Mouse (Mus musculus): ENCODE results near the gene Ocel1. TPM values are rescaled to one million over a fixed set of nuclear protein-coding genes. Genes with fewer than 3 reads are reported as not detected.

Ocel1 gene
- polyA plus RNA-seq, 1 experiment from 2014 or later = 8.1 TPM

DNA sequence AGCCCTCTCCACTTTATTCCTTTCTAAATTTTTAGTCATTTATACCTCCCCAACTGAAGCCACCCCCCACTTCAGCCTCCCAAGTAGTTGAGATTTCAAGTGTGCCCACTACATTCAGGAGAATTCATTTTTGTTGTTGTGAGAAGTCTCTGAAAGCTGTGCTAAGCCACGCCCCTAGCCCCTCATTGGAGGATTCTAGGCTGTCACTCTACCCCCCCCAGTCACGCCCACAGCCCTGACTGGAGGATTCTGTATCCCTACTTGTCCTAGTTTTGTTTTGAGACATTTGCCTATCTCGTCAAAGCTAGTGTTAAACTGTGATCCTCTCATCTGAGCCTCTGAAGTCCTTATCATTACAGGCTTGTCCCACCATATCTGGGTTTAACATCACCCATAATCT lies 21.8 kb downstream of the Ocel1 start:
- no peak for TF ChIP-seq CTCF (IDR thresholded peaks at IDR 0.05; ENCODE audit: low read depth)
- Histone ChIP-seq H3K27ac (no peak overlapping the region), H3K4me2 (ENCODE audit: low read length) (peak overlapping the region; percentile 23; the same call in 1 of the 2 replicates), H3K4me1 (replicated peaks; ENCODE audit: insufficient read depth, low read length) (peaks cover 5% of the 10 kb centered on the region), H3K27me3 (ENCODE audit: insufficient read depth, low read length) (no peaks in the 10 kb centered on the region), H3K36me3 (ENCODE audit: insufficient read depth, low read length) (no peaks in the 10 kb centered on the region), H3K4me3 (replicated peaks; ENCODE audit: low read depth, low read length) (no peak overlapping the region; the same call in 1 of the 2 replicates), H3K9ac (ENCODE audit: low read depth, low read length) (no peak overlapping the region), H3K9me3 (replicated peaks; ENCODE audit: low read length) (no peaks in the 10 kb centered on the region)
- DNase-seq (ENCODE audit: low spot score) (peak; percentile 77), ATAC-seq (replicated peaks; ENCODE audit: low FRiP score, low read depth) (no peak; the same call in 1 of the 2 replicates)
- 17% methylated on average over 3 of the region's 3 CpGs for WGBS

GRCm38 (mm10) chr8:71394481-71394880 lies 23.4 kb downstream of the Ocel1 start:
- Histone ChIP-seq H3K9ac (ENCODE audit: low read depth, low read length) (0 out of 2 replicates have a peak overlapping the region, but pooled peaks have one; percentile 35), H3K4me2 (ENCODE audit: low read length) (peak overlapping the region; percentile 38)

DNA sequence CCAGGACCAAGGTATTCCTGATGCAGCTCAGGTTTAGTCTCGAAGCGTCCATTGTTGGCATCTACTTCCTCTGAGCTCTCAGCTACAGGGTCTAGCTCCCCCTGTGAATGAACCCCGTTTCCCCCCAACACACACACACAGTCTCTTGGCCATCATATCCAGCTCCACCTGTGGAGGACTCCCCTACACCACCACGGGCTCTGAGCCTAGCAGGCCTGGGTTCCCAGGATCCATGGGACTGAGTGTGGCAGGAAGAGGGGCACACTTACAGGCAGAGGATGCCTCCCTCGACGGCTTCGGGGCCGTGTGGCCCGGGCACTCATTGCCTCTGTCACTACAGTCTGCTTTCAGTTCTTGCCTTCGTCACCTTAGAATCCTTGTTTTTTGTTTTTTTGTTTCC lies 24.0 kb downstream of the Ocel1 start:
- Histone ChIP-seq H3K9me3 (replicated peaks; ENCODE audit: low read length) (no peaks in the 10 kb centered on the region), H3K9ac (ENCODE audit: low read depth, low read length) (0 out of 2 replicates have a peak overlapping the region, but pooled peaks have one; percentile 35), H3K4me2 (ENCODE audit: low read length) (peak overlapping the region; percentile 38), H3K4me3 (replicated peaks; ENCODE audit: low read depth, low read length) (peak overlapping the region; percentile 24; the same call in 1 of the 2 replicates), H3K27me3 (ENCODE audit: insufficient read depth, low read length) (no peaks in the 10 kb centered on the region), H3K4me1 (replicated peaks; ENCODE audit: insufficient read depth, low read length) (peaks cover 5% of the 10 kb centered on the region), H3K36me3 (ENCODE audit: insufficient read depth, low read length) (peaks cover 13% of the 10 kb centered on the region; the same call in 1 of the 2 replicates), H3K27ac (peak overlapping the region; percentile 73; the same call in 1 of the 2 replicates)
- DNase-seq (ENCODE audit: low spot score) (no peak), ATAC-seq (replicated peaks; ENCODE audit: low FRiP score, low read depth) (no peak)
- TF ChIP-seq CTCF (IDR thresholded peaks at IDR 0.05; ENCODE audit: low read depth) = no peak
- WGBS = 75% methylated on average over 10 of the region's 10 CpGs

More at GRCm38 (mm10) chr8:71394481-71394880, 23.4 kb downstream of the Ocel1 start:
- no peak for ATAC-seq (replicated peaks; ENCODE audit: low FRiP score, low read depth)
- no peak overlapping the region for H3K27ac ChIP-seq
- DNase-seq (ENCODE audit: low spot score) = no peak
- no peak for TF ChIP-seq CTCF (IDR thresholded peaks at IDR 0.05; ENCODE audit: low read depth)
- 76% methylated on average over 7 of the region's 7 CpGs for WGBS
- peaks cover 5% of the 10 kb centered on the region for H3K4me1 ChIP-seq (replicated peaks; ENCODE audit: insufficient read depth, low read length)
- H3K9me3 ChIP-seq (replicated peaks; ENCODE audit: low read length) = no peaks in the 10 kb centered on the region
- no peaks in the 10 kb centered on the region for H3K27me3 ChIP-seq (ENCODE audit: insufficient read depth, low read length)
- 0 out of 2 replicates have a peak overlapping the region, but pooled peaks have one; percentile 16 for H3K4me3 ChIP-seq (replicated peaks; ENCODE audit: low read depth, low read length)
- peaks cover 10% of the 10 kb centered on the region; the same call in 1 of the 2 replicates for H3K36me3 ChIP-seq (ENCODE audit: insufficient read depth, low read length)

DNA sequence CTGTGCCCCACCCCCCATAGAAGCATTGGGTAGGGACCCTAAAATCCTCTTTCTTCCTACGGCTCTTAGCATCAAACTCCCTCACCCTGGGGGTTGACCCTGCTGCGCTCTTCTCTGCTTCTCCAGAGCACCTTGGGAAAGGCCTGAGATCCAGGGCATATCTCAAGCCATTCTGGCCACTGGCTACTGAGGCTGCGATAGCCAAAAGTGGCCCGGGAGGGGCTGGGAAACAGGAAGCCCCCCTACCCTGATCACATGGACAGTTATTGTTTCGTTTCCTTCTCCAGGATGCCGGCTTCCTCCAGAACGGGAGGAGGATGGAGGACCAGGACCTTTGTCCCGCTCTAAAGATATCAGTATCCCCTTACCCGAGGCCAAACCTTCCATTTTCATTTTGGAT lies 24.5 kb downstream of the Ocel1 start, which contains the start of gene Ushbp1:
TSS of gene Ushbp1 (minus strand) at position 174 of the 400 bp plus-strand sequence.
- TF ChIP-seq CTCF (IDR thresholded peaks at IDR 0.05; ENCODE audit: low read depth) = no peak
- no peak for ATAC-seq (replicated peaks; ENCODE audit: low FRiP score, low read depth)
- Histone ChIP-seq H3K9ac (ENCODE audit: low read depth, low read length) (0 out of 2 replicates have a peak within 1 kb of the TSS, but pooled peaks have one; percentile 35), H3K36me3 (ENCODE audit: insufficient read depth, low read length) (peaks cover 13% of the 10 kb centered on the region; the same call in 1 of the 2 replicates), H3K4me2 (ENCODE audit: low read length) (peak within 1 kb of the TSS; percentile 70), H3K27ac (peak within 1 kb of the TSS; percentile 73), H3K4me1 (replicated peaks; ENCODE audit: insufficient read depth, low read length) (peaks cover 5% of the 10 kb centered on the region), H3K4me3 (replicated peaks; ENCODE audit: low read depth, low read length) (peak within 1 kb of the TSS; percentile 51), H3K9me3 (replicated peaks; ENCODE audit: low read length) (no peaks in the 10 kb centered on the region), H3K27me3 (ENCODE audit: insufficient read depth, low read length) (no peaks in the 10 kb centered on the region)
- 83% methylated on average over 9 of the region's 9 CpGs for WGBS
- no peak for DNase-seq (ENCODE audit: low spot score)

DNA sequence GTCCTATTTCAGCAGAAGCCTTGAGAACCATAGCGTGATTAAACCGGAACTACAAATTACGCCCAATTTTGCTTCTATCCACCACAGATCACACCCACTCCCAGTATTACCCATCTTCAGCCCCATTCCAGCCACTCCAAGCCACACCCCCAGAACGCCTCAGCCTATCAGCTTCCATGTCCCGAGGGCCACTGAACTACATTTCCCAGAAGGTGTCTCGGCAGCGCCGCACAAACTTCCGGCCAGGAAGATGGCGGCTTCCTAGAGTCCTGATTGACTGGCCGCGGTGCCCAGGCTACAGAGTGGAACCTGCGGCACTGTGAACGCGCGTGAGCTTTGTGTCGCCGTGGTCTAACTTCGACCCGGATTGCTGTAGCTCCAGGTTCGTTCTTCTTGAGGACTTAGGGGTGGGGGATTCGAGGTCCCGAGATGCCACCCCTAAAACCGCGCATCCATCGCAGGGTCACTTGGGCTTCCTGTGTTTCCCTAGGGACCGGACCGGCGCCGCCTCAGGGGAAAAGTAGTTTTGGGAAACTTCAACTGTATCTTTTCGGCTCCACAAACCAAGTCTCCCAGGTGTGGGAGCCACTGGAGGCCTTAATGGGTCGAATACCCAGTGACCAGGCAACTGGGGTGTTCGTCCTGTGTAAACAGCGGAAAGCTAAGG lies 25.7 kb downstream of the Ocel1 start, which contains the start of gene Babam1:
TSS of gene Babam1 (plus strand) at position 223 of the 667 bp plus-strand sequence.
- Histone ChIP-seq H3K27ac (peak within 1 kb of the TSS; percentile 73), H3K4me1 (replicated peaks; ENCODE audit: insufficient read depth, low read length) (peaks cover 5% of the 10 kb centered on the region), H3K4me3 (replicated peaks; ENCODE audit: low read depth, low read length) (peak within 1 kb of the TSS; percentile 51), H3K9ac (ENCODE audit: low read depth, low read length) (peak within 1 kb of the TSS; percentile 62), H3K9me3 (replicated peaks; ENCODE audit: low read length) (no peaks in the 10 kb centered on the region), H3K27me3 (ENCODE audit: insufficient read depth, low read length) (no peaks in the 10 kb centered on the region), H3K36me3 (ENCODE audit: insufficient read depth, low read length) (peaks cover 13% of the 10 kb centered on the region; the same call in 1 of the 2 replicates), H3K4me2 (ENCODE audit: low read length) (peak within 1 kb of the TSS; percentile 70)
- peak; percentile 99 for DNase-seq (ENCODE audit: low spot score)
- TF ChIP-seq CTCF (IDR thresholded peaks at IDR 0.05; ENCODE audit: low read depth) = no peak
- under 1% methylated on average over 34 of the region's 34 CpGs for WGBS
- ATAC-seq (replicated peaks; ENCODE audit: low FRiP score, low read depth) = peak; percentile 97

GRCm38 (mm10) chr8:71397701-71398100 lies 26.6 kb downstream of the Ocel1 start:
- no peak for ATAC-seq (replicated peaks; ENCODE audit: low FRiP score, low read depth)
- Histone ChIP-seq H3K9ac (ENCODE audit: low read depth, low read length) (no peak overlapping the region), H3K4me2 (ENCODE audit: low read length) (peak overlapping the region; percentile 70), H3K9me3 (replicated peaks; ENCODE audit: low read length) (no peaks in the 10 kb centered on the region), H3K4me1 (replicated peaks; ENCODE audit: insufficient read depth, low read length) (peaks cover 5% of the 10 kb centered on the region; the same call in 1 of the 2 replicates), H3K36me3 (ENCODE audit: insufficient read depth, low read length) (peaks cover 13% of the 10 kb centered on the region; the same call in 1 of the 2 replicates), H3K27me3 (ENCODE audit: insufficient read depth, low read length) (no peaks in the 10 kb centered on the region), H3K4me3 (replicated peaks; ENCODE audit: low read depth, low read length) (peak overlapping the region; percentile 51), H3K27ac (no peak overlapping the region)
- DNase-seq (ENCODE audit: low spot score) = no peak
- 85% methylated on average over 12 of the region's 12 CpGs for WGBS
- TF ChIP-seq CTCF (IDR thresholded peaks at IDR 0.05; ENCODE audit: low read depth) = no peak

All from kidney, postnatal 0 days (tissue).